Mouse (Mus musculus) ES-E14 (cell line): Measurements from ENCODE around the gene Gorab.

Experiments used
- CHD2 ChIP-seq: IDR thresholded peaks from 2 replicates; pipeline ENCODE4 v1.6.1; 2014; ENCODE audit warnings: mild to moderate bottlenecking, low read depth, low read length, inconsistent platforms
- HCFC1 ChIP-seq: IDR thresholded peaks from 2 replicates; pipeline ENCODE4 v1.6.1; 2012; ENCODE audit warnings: low read length, inconsistent platforms, borderline replicate concordance; ENCODE audit not compliant: insufficient read depth
- ZNF384 ChIP-seq: IDR thresholded peaks from 2 replicates; pipeline ENCODE4 v1.6.1; 2012; ENCODE audit warnings: low read depth, low read length, inconsistent platforms

DNA sequence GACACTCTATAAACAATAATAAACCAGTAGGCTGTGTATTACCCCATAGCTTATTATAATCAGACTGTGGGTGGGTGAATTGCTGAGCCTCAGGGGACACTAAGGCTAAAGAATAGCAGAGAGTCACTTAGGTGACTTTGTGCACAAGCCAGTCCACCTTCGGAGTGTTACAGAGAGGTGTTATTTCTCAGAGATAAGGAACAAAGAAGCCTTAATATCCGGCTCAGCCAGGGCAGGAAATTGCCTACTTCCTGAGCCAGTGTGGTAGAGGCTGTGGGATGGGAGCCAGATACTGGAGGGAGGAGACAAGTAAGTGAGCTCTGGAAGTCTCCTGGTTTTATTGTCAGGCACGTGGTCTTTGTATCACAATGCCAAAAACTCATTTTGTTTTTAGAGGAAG lies 40.4 kb upstream of the Gorab start:
- TF ChIP-seq ZNF384 (no peak), HCFC1 (no peak), CHD2 (no peak)
